Mouse (Mus musculus) MEL (cell line): Measurements from ENCODE around the gene Fkbp4.

Experiments used
- BHLHE40 ChIP-seq: IDR thresholded peaks from 2 replicates; pipeline ENCODE4 v1.6.1; 2012; ENCODE audit warnings: low read depth, mild to moderate bottlenecking, inconsistent platforms, low read length, improper control_type of control experiment, borderline replicate concordance
- CHD2 ChIP-seq: IDR thresholded peaks from 2 replicates; pipeline ENCODE4 v1.6.1; 2011; ENCODE audit warnings: low read length, improper control_type of control experiment
- CTCF ChIP-seq, 3 experiments: IDR thresholded peaks in 2 of 3; conservative IDR thresholded peaks in 1 of 3; 2 replicates each; pipeline ENCODE4 v1.5.1; 2011 to 2012; ENCODE audit warnings: low read length in 3 of 3, low read depth in 2 of 3, mild to moderate bottlenecking in 2 of 3, improper control_type of control experiment in 1 of 3, inconsistent platforms in 1 of 3, mixed read lengths in 1 of 3, moderate library complexity in 1 of 3; ENCODE audit not compliant: control insufficient read depth in 1 of 3, insufficient read depth in 1 of 3, poor library complexity in 1 of 3, severe bottlenecking in 1 of 3
- EP300 ChIP-seq, 2 experiments: IDR thresholded peaks; 2 replicates each; pipeline ENCODE4 v1.6.1; 2011; ENCODE audit warnings: improper control_type of control experiment in 2 of 2, low read length in 2 of 2, low read depth in 1 of 2, mild to moderate bottlenecking in 1 of 2
- ETS1 ChIP-seq: IDR thresholded peaks from 2 replicates; pipeline ENCODE4 v1.6.1; 2012; ENCODE audit warnings: low read depth, mild to moderate bottlenecking, inconsistent platforms, low read length, improper control_type of control experiment, moderate library complexity
- GATA1 ChIP-seq: IDR thresholded peaks from 2 replicates; pipeline ENCODE4 v1.6.1; 2011; ENCODE audit warnings: low read depth, low read length, improper control_type of control experiment
- JUND ChIP-seq: IDR thresholded peaks from 2 replicates; pipeline ENCODE4 v1.6.1; 2011; ENCODE audit warnings: low read depth, mild to moderate bottlenecking, improper control_type of control experiment, low read length
- POLR2A ChIP-seq, 2 experiments: IDR thresholded peaks; 2 replicates each; pipeline ENCODE4 v1.6.1; 2011 to 2012; ENCODE audit warnings: low read length in 2 of 2, mild to moderate bottlenecking in 2 of 2, control low read depth in 1 of 2, improper control_type of control experiment in 1 of 2, low read depth in 1 of 2, moderate library complexity in 1 of 2; ENCODE audit not compliant: control insufficient read depth in 1 of 2, insufficient read depth in 1 of 2, poor library complexity in 1 of 2

DNA sequence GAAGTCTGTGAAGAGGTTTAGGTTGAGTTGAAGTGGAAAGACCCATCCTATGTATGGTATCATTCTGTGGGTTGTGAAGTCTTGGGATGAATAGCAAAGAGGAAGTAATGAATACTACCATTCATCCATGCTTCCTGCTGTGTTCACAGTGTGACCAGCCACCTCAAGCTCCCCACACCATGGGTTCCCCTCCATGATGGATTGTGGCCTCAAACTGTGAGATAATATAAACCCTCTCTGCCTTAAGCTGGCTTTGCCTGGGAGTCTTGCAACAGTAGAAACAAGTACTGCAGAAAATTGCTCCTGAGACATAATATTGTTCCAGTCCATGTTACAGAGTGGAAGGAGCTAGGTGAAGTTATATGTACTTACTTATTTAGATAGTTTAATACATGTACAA lies 23.1 kb upstream of the Fkbp4 start:
- TF ChIP-seq JUND, result no peak
- TF ChIP-seq GATA1, result no peak
- no peak for TF ChIP-seq BHLHE40
- no peak for TF ChIP-seq CHD2
- TF ChIP-seq CTCF (IDR thresholded peaks at IDR 0.05 in 2 of 3, conservative IDR thresholded peaks at IDR 0.05 in 1 of 3; ENCODE audit: control insufficient read depth in 1 of 3, insufficient read depth in 1 of 3, low read depth in 2 of 3, low read length in 3 of 3, poor library complexity in 1 of 3, severe bottlenecking in 1 of 3), result no peak
- TF ChIP-seq EP300 (IDR thresholded peaks at IDR 0.05; ENCODE audit: low read depth in 1 of 2, low read length in 2 of 2), result no peak
- TF ChIP-seq POLR2A (IDR thresholded peaks at IDR 0.05; ENCODE audit: control insufficient read depth in 1 of 2, insufficient read depth in 1 of 2, low read depth in 1 of 2, low read length in 2 of 2, poor library complexity in 1 of 2), result no peak
- no peak for TF ChIP-seq ETS1
